Mouse (Mus musculus) thymus, adult 2 months (tissue): ENCODE data around the gene Grem1.

Experiments used
- CTCF ChIP-seq: fragments of 200-500 bp; IDR thresholded peaks from 2 replicates; pipeline ENCODE4 v1.5.1; 2012; ENCODE audit warnings: mild to moderate bottlenecking, control low read depth, low read length, moderate library complexity, borderline replicate concordance; ENCODE audit not compliant: control insufficient read depth, poor library complexity, insufficient read depth; ENCODE audit errors: extremely low read depth
- POLR2A ChIP-seq: fragments of 200-500 bp; IDR thresholded peaks from 2 replicates; pipeline ENCODE4 v1.6.1; 2012; ENCODE audit warnings: mild to moderate bottlenecking, low read length, control low read depth, moderate library complexity; ENCODE audit not compliant: control insufficient read depth, poor library complexity, insufficient read depth; ENCODE audit errors: extremely low read depth

DNA sequence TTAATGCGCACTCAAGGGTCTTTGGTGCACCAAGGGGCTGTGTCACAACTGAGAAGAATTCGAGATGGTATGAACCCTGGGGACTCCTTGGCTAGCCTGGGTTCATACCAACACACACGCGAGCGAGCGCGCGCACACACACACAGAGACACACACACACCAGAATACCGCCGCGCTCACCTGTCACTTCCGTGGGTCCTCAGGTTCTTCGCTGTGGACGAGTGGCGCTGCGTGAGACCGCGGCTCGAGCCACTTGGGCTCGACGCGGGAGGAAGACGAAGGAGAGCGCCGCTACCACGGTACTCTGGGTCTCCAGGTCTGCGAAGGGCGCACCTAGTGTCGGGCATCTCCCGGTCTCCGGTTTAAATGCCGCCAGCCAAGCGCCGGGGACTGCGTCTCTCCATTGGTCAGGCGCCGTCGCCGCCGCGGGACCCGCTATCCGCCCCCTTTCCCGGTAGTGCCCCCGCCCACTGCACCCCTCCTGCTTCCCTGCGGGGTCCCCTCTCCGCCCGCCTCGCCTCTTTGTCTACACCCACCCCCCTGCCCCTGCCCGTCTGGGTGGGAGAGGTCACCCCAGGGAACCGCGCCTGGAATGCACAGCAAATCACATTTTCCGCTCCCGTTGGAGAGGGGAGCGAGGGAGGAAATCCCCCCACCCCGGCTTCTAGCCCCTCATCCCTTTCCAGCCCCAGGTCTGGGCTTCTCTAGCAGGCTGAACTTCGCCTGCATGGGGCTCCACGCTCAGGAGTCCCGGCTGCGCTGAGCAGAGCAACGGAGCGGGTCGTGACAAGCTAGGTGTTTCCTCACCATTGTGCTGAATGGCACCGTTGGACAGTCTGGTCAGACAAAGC lies at the start of gene Grem1:
- TF ChIP-seq POLR2A (no peak), CTCF (no peak)
